Mouse (Mus musculus) liver, embryonic 14.5 days (tissue): ENCODE data around the gene Prps1.

Experiments used
- CTCF ChIP-seq: IDR thresholded peaks from 2 replicates; pipeline ENCODE4 v1.5.1; 2016; ENCODE audit warnings: antibody characterized with exemption, low read depth, control low read depth
- EP300 ChIP-seq: IDR thresholded peaks from 2 replicates; pipeline ENCODE4 v1.6.1; 2016; ENCODE audit warnings: antibody characterized with exemption, low read depth

GRCm38 (mm10) chrX:140513379-140513778 lies 57.0 kb downstream of the Prps1 start:
- no peak for TF ChIP-seq CTCF
- TF ChIP-seq EP300: no peak
